Mouse (Mus musculus) stomach, postnatal 0 days (tissue): ENCODE measurements around the gene 6430531B16Rik.

ENCODE experiments used
- CTCF ChIP-seq: IDR thresholded peaks from 2 replicates; pipeline ENCODE4 v1.5.1; 2016; ENCODE audit warnings: antibody characterized with exemption, low read depth, mild to moderate bottlenecking, moderate library complexity
- EP300 ChIP-seq: optimal IDR thresholded peaks from 2 replicates; pipeline ENCODE3; 2016; ENCODE audit warnings: antibody characterized with exemption

GRCm38 (mm10) chr7:139963814-139964213 is 14.7 kb downstream of the 6430531B16Rik start:
- TF ChIP-seq CTCF (no peak), EP300 (no peak)
